Mouse (Mus musculus): ENCODE measurements at regions not wholly inside any gene's neighbourhood (a gene's known extent, or its start where the extent isn't known, plus 50 kb on each side); places are given as distances from the start of the nearest gene placed in this dataset.

DNA sequence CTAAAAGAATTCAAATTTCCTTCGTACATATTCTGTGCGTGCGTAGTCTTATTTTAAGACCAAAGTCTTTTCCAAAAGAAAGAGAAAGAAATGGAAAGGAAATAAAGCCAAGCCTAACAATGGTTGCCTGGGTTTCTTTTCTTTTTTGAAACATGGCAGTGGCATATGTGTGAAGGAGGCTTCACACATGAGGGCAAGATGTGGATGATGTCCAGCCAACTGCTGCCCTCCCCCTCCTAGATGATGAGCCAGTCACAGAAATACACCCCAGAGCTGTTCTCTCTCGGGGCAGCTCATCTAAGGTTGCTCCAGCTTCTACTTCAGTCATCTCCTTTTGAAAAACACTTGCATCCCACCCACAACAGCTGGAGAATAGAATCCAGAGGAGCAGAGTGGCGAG lies 213.1 kb upstream of the Jmjd1c start:
- TF ChIP-seq POLR2A (IDR thresholded peaks at IDR 0.05; ENCODE audit: insufficient read depth, low read depth, low read length) (no peak), CTCF (IDR thresholded peaks at IDR 0.05; ENCODE audit: insufficient read depth, low read depth, low read length) (no peak)
